ENCODE assay signal across 14 mouse cellular contexts in the genomic region with DNA sequence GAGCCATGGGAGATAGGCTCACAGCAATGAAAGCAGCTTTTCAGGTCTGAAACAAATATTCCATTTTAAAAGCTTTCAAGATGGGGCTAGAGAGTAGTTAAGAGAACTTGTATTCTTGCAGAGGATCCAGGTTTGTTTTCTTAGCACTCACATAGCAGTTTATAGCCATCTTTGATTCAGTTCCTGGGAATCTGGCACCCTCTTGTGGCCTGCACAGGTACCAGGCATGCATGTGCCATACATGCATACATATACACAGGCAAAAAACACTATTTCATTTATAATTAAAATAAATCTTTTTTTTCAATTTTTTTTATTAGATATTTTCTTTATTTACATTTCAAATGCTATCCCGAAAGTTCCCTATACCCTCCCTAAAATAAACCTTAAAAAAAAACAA. TPM values are rescaled to one million over a fixed set of nuclear protein-coding genes. Genes with fewer than 3 reads are reported as not detected.
DNase-seq lines count a peak whose midpoint lies in the region; TF ChIP-seq lines count a peak whose summit lies in the region.
"Had no signal": no experiment of that assay in that cellular context is flagged by ENCODE, and none has a peak within 500 bp of the region (broad histone marks: within the 10 kb centered on the region; RNA-seq: fewer than 3 reads in every experiment).

No protein-coding gene starts in this region.

- peak; percentile 6 for DNase-seq in adrenal gland, postnatal 10 days
- DNase-seq in adrenal gland, postnatal 14 days, result no peak
- no peak for DNase-seq in liver, adult 2 months (ENCODE audit: extremely low read depth, low read depth, low spot score)
- DNase-seq in liver (no peak), NIH3T3 (ENCODE audit: low read depth) (peak; percentile 54)
- peak; percentile 24 for DNase-seq in mesoderm, embryonic 11.5 days (ENCODE audit: low read depth, low spot score)
- no peak for DNase-seq in frontal cortex, postnatal 36 days (ENCODE audit: low spot score in 2 of 2)
- no peak for DNase-seq in embryonic facial prominence, embryonic 10.5 days (ENCODE audit: low spot score)
- DNase-seq: adrenal gland, postnatal 25 days; heart, postnatal 14 days; kidney, postnatal 10 days had no signal

- TF ChIP-seq POLR2A in liver, adult 2 months (IDR thresholded peaks at IDR 0.05; ENCODE audit: extremely low read depth, insufficient read depth, low read length), result no peak

- no peak overlapping the region for H3K27ac ChIP-seq in liver, adult 2 months (replicated peaks; ENCODE audit: insufficient read depth, low read depth, low read length)
- no peak overlapping the region for H3K27ac ChIP-seq in embryonic facial prominence, embryonic 10.5 days (replicated peaks)
- H3K27ac ChIP-seq: forebrain, embryonic 15.5 days; midbrain, embryonic 10.5 days had no signal

- TF ChIP-seq CTCF in liver, adult 2 months (IDR thresholded peaks at IDR 0.05; ENCODE audit: low read depth, low read length), result peak; percentile 60; the same call in 1 of the 2 replicates

- H3K4me1 ChIP-seq in liver, adult 2 months (ENCODE audit: control insufficient read depth, insufficient read depth, low read length), result peaks cover 9% of the 10 kb centered on the region
- no peaks in the 10 kb centered on the region for H3K4me1 ChIP-seq in embryonic facial prominence, embryonic 10.5 days
- H3K4me1 ChIP-seq: forebrain, embryonic 15.5 days; midbrain, embryonic 10.5 days had no signal

- H3K4me3 ChIP-seq in liver, adult 2 months (ENCODE audit: insufficient read depth, low read depth, low read length), result no peak overlapping the region
- H3K4me3 ChIP-seq in embryonic facial prominence, embryonic 10.5 days, result no peak overlapping the region
- H3K4me3 ChIP-seq: forebrain, embryonic 15.5 days; midbrain, embryonic 10.5 days had no signal

- H3K9ac ChIP-seq in liver, adult 2 months (ENCODE audit: low read depth, low read length), result no peak overlapping the region
- H3K9ac ChIP-seq: forebrain, embryonic 15.5 days had no signal

- no peaks in the 10 kb centered on the region for H3K27me3 ChIP-seq in liver, adult 2 months (ENCODE audit: control insufficient read depth, insufficient read depth, low read length)
- no peaks in the 10 kb centered on the region for H3K27me3 ChIP-seq in embryonic facial prominence, embryonic 10.5 days (replicated peaks; ENCODE audit: low read depth, poor library complexity, severe bottlenecking)
- H3K27me3 ChIP-seq: forebrain, embryonic 15.5 days had no signal

- H3K79me2 ChIP-seq in liver, adult 2 months (ENCODE audit: control insufficient read depth, insufficient read depth, low read length), result no peaks in the 10 kb centered on the region

- peaks cover 83% of the 10 kb centered on the region for H3K36me3 ChIP-seq in liver, adult 2 months (ENCODE audit: control insufficient read depth, insufficient read depth, low read length)
- peaks cover 100% of the 10 kb centered on the region for H3K36me3 ChIP-seq in embryonic facial prominence, embryonic 10.5 days (replicated peaks)

- 96% methylated on average over 1 of the region's 1 CpGs for WGBS in liver, adult 2 months
- WGBS in embryonic facial prominence, embryonic 10.5 days, result 94% methylated on average over 1 of the region's 1 CpGs

- peaks cover 4% of the 10 kb centered on the region; the same call in 1 of the 2 replicates for H3K9me3 ChIP-seq in embryonic facial prominence, embryonic 10.5 days
- H3K9me3 ChIP-seq: forebrain, embryonic 15.5 days had no signal

RNA-seq across cellular contexts. Expression of gene Ftsj3, which starts 9.0 kb away (rescaled TPM):
- 10 to 100 TPM; 55.4 to 57.0 TPM for total RNA-seq in adrenal gland, postnatal 10 days (2021)
- total RNA-seq in adrenal gland, postnatal 14 days (2021), result 66.1 and 77.0 TPM in 2 replicates
- 19.7 and 20.7 TPM in 2 replicates for total RNA-seq in liver, adult 2 months (2014; rRNA removed)
- polyA plus RNA-seq in liver, adult 2 months (2012; rRNA removed), result 8.8 and 13.8 TPM in 2 replicates
- polyA plus RNA-seq in embryonic facial prominence, embryonic 10.5 days (2016; fragmentation: Nextera tagmentation; extraction: Ambion mirVana), result 85.3 and 92.0 TPM in 2 replicates

RNA-seq across cellular contexts. Expression of gene Psmc5, which starts 9.1 kb away (rescaled TPM):
- total RNA-seq in adrenal gland, postnatal 10 days (2021), result 100 to 1,000 TPM; 121 to 129 TPM
- total RNA-seq in adrenal gland, postnatal 14 days (2021), result 141 and 146 TPM in 2 replicates
- 60.3 and 65.2 TPM in 2 replicates for total RNA-seq in liver, adult 2 months (2014; rRNA removed)
- 37.7 and 43.2 TPM in 2 replicates for polyA plus RNA-seq in liver, adult 2 months (2012; rRNA removed)
- 419 and 430 TPM in 2 replicates for polyA plus RNA-seq in embryonic facial prominence, embryonic 10.5 days (2016; fragmentation: Nextera tagmentation; extraction: Ambion mirVana)

RNA-seq across cellular contexts. Expression of gene Smarcd2, which starts 25.9 kb away (rescaled TPM):
- 10 to 100 TPM; 77.9 to 83.2 TPM for total RNA-seq in adrenal gland, postnatal 10 days (2021)
- total RNA-seq in adrenal gland, postnatal 14 days (2021), result 79.9 and 91.0 TPM in 2 replicates
- total RNA-seq in liver, adult 2 months (2014; rRNA removed), result 70.1 and 70.3 TPM in 2 replicates
- polyA plus RNA-seq in liver, adult 2 months (2012; rRNA removed), result 67.3 and 84.8 TPM in 2 replicates
- polyA plus RNA-seq in embryonic facial prominence, embryonic 10.5 days (2016; fragmentation: Nextera tagmentation; extraction: Ambion mirVana), result 35.9 and 37.1 TPM in 2 replicates

RNA-seq across cellular contexts. Expression of gene Tcam1, which starts 29.6 kb away (rescaled TPM):
- under 1 TPM; 0.15 to 0.33 TPM for total RNA-seq in adrenal gland, postnatal 10 days (2021)
- 0.11 and 0.23 TPM in 2 replicates for total RNA-seq in adrenal gland, postnatal 14 days (2021)
- not detected in 2 replicates for total RNA-seq in liver, adult 2 months (2014; rRNA removed)
- polyA plus RNA-seq in liver, adult 2 months (2012; rRNA removed), result not detected in 2 replicates
- polyA plus RNA-seq in embryonic facial prominence, embryonic 10.5 days (2016; fragmentation: Nextera tagmentation; extraction: Ambion mirVana), result 0.21 and 0.28 TPM in 2 replicates
- polyA plus RNA-seq: neural tube, embryonic 14.5 days had no signal

RNA-seq across cellular contexts. Expression of gene Ddx42, which starts 30.1 kb away (rescaled TPM):
- total RNA-seq in adrenal gland, postnatal 10 days (2021), result 10 to 100 TPM; 49.0 to 54.0 TPM
- total RNA-seq in adrenal gland, postnatal 14 days (2021), result 51.5 and 59.9 TPM in 2 replicates
- total RNA-seq in liver, adult 2 months (2014; rRNA removed), result 16.0 and 19.7 TPM in 2 replicates
- 4.8 and 5.1 TPM in 2 replicates for polyA plus RNA-seq in liver, adult 2 months (2012; rRNA removed)
- polyA plus RNA-seq in embryonic facial prominence, embryonic 10.5 days (2016; fragmentation: Nextera tagmentation; extraction: Ambion mirVana), result 107 and 108 TPM in 2 replicates

Comparison
In these comparisons a context has a peak if more than half of its experiments do, and no peak if none do; other contexts are left out.
1. DNase-seq: peak in adrenal gland, postnatal 10 days (single experiment), NIH3T3 (single experiment) and mesoderm, embryonic 11.5 days (single experiment); none in adrenal gland, postnatal 14 days (single experiment), liver, adult 2 months (single experiment), liver (single experiment), frontal cortex, postnatal 36 days (0 of 2) and embryonic facial prominence, embryonic 10.5 days (single experiment).